Mouse (Mus musculus): Measurements from ENCODE around the gene Crisp3.

DNA sequence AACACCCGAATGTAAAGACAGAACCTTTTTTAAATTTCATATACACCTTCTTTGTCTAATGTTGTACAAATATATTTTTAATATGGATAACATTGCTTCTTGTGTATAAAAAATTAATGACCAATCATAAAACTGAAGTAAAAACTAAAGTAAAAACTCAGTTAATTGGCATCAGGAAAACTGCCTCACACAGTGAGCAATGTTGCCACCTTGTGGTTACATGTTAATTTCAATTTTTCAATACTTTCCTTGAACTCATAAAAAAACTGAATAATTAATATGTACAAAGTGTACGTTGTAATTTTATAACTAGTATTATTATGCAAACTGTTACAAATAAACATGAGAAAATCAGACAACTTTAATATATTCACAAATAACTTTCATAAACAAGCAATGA lies 43.3 kb upstream of the Crisp3 start:
- TF ChIP-seq CTCF (IDR thresholded peaks at IDR 0.05; ENCODE audit: borderline replicate concordance, control insufficient read depth, extremely low read depth, insufficient read depth, low read length, poor library complexity) (no peak), POLR2A (IDR thresholded peaks at IDR 0.05; ENCODE audit: control insufficient read depth, extremely low read depth, insufficient read depth, low read length, poor library complexity) (no peak)

Data from thymus, adult 2 months (tissue).